Mouse (Mus musculus): Measurements from ENCODE around the gene Spata48. TPM values are rescaled to one million over a fixed set of nuclear protein-coding genes. Genes with fewer than 3 reads are reported as not detected.

Gene Spata48
- polyA plus RNA-seq, 1 experiment from 2014 or later, result 0.33 TPM

GRCm38 (mm10) chr11:11564266-11565044 is 102.6 kb downstream of the Spata48 start:
- no peaks in the 10 kb centered on the region for H3K9me3 ChIP-seq (replicated peaks)
- peak overlapping the region; percentile 67 for H3K27ac ChIP-seq (replicated peaks)
- no peaks in the 10 kb centered on the region for H3K27me3 ChIP-seq
- H3K9ac ChIP-seq, result no peak overlapping the region
- H3K36me3 ChIP-seq (replicated peaks), result no peaks in the 10 kb centered on the region
- no peak overlapping the region for H3K4me3 ChIP-seq (replicated peaks)
- peaks cover 26% of the 10 kb centered on the region for H3K4me1 ChIP-seq (replicated peaks)
- WGBS (ENCODE audit: insufficient replicate concordance), result 18% methylated on average over 7 of the region's 7 CpGs
- H3K4me2 ChIP-seq, result no peak overlapping the region
- ATAC-seq (ENCODE audit: insufficient read depth), result no peak

Other genes starting within 250 kb of the Spata48 start
- gene Zpbp, start 314 bp downstream of the Spata48 start, polyA plus RNA-seq (2015; fragmentation: Nextera tagmentation; extraction: Ambion mirVana), result 0.15 and 0.21 TPM in 2 replicates
- gene 4930512M02Rik, start 165.7 kb downstream of the Spata48 start, polyA plus RNA-seq (2015; fragmentation: Nextera tagmentation; extraction: Ambion mirVana), result not detected in 2 replicates
- gene Ikzf1, start 222.9 kb downstream of the Spata48 start, polyA plus RNA-seq (2015; fragmentation: Nextera tagmentation; extraction: Ambion mirVana), result 33.7 and 35.9 TPM in 2 replicates